Mouse (Mus musculus) heart, adult 11 months (tissue): ENCODE measurements around the gene Mdk.

Source experiments
- DNase-seq: peaks from one replicate; pipeline ENCODE4 v3.0.0; 2022

Gene Mdk

DNA sequence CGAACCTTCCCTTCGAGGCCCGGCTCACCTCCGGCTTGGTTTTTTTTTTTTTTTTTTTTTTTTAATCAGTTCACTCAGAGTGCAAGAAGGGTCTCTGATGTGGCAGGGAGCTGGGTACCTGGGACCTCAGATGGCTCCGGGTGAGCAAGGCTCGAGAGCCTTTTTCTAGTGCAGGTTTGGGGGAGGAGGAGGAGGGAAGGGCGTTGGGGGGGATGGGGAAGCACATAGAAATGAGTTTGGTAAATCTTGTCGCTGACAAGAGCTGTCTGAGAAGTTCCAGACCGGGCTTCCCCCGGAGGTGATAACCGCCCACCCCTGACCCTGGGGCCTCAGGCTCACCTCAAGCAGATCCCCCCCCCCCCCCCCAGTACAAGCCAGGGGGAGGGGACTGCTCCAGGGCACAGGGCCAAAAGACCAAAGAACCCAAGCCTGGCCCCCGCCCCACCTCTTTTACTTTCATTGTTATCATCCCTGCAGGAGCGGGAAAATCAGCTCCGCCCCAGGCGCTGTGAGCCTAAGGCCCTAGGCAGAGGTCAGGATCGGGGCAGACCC is at the start of gene Mdk:
Mdk (minus strand) TSS at position 138 of the 552 bp plus-strand sequence.
- no peak for DNase-seq

- DNase-seq, result peak; percentile 81
Measured at GRCm38 (mm10) chr2:91980830-91981229, 48.7 kb upstream of the Mdk start.

GRCm38 (mm10) chr2:91980245-91980644 is 48.1 kb upstream of the Mdk start:
- peak; percentile 73 for DNase-seq

DNA sequence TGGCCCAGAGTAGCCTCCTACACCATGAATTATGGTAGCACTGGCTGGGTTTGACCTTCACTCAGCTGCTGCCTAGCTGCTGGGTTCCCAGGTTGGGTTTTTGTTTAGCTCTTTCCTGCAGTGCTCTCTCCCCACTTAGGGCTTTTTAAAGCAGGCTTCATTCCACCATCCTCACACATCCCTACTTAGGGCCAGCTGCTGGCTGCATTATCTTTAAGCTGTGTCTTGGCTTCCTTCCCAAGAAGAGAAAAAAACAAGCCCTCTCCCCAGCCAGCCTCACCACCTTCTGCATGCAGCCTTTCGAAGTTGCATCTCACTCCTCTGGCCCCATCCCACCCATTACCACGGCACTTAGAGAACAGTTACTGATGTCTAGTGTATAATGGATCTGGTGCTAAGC is 46.5 kb upstream of the Mdk start:
- no peak for DNase-seq

DNA sequence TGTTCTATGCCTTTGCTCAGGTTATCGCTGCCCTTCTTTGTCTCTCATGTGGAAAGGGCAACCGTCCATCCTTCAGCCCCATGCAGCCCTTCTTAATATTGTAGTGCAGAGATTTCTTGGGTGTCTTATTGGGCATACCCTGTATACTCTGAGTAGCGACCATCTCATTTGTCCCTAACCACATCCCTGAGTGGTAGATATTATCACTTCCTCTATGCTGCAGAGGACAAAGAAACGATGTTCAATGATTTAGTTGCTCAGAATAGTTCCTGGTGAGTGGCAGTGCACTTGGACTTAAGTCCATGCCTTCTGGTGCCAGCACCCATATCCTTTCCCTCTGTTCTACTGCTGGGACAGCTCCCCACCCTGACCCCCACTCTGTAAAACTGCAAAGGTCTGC is 45.9 kb upstream of the Mdk start:
- no peak for DNase-seq

DNA sequence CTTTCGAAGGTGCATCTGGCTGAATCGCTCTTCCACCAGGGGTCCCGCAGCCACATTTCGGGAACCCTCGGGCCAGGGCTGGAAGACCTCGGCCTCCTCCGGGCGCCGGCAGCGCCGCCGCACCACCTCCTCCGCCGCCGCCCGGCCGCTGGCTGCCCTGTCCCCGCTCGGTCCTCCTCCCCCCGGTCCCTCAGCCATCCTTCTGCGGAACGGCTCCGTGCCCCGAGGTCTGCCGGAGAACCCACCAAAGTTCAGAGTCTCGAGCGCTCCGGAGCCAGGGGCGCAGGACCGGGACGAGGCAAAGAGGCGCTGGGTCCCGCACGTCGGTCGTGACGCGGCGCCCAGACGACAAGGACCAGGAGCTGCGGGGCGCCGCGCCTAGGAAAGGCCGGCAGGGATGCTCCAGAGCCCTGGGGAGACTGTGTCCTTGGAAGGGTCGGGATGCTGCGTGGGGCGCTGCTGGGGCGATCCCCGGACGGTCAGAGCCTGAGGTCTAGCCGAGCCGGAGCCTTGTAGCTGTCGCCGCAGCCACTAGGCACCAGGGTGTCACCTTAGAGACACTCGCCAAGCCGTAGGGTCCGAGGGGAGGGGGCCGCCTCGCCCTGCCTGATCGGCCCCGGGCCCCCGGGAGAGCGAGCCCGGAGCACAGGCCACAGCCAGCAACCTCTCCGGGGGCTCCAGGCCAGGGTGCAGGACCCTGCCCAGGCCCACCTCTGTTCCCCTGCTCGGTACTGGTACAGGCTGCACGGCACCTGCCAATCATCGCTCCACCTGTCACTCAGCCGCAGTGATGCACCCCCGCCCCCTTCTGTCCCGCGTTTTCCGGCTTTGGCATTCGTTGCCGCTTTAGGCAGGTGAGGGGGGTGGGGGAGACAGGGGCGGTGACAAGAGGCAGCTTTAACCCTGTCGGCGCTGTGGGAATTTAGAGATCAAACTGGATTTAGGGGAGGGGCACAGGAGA is 43.8 kb upstream of the Mdk start, which contains the start of gene Dgkz:
Dgkz (minus strand) TSS at position 284 of the 961 bp plus-strand sequence.
- DNase-seq, result peak; percentile 91

GRCm38 (mm10) chr2:91973416-91974135 is 41.5 kb upstream of the Mdk start:
- DNase-seq, result peak; percentile 84

DNA sequence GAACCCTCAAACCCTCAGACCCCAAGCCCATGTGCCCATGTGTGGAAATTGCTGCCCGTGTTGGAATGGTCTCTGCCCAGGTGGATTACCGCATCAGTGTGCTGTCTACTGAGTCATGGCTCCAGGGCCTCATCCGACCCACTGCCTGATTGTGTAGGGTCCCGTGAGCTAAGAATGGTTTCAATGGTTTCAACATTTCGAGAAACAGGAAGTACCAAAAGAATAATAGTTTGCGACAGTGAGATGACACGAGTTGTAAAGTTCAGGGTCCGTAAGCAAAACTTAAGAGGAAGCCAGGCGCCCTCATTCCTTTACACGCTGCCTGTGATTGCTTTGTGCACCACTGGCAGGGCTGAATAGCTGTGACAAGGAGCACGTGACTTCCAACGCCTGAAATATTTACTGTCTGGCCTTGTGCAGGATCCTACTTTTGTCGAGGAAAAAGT is 40.0 kb upstream of the Mdk start:
- peak; percentile 94 for DNase-seq

DNA sequence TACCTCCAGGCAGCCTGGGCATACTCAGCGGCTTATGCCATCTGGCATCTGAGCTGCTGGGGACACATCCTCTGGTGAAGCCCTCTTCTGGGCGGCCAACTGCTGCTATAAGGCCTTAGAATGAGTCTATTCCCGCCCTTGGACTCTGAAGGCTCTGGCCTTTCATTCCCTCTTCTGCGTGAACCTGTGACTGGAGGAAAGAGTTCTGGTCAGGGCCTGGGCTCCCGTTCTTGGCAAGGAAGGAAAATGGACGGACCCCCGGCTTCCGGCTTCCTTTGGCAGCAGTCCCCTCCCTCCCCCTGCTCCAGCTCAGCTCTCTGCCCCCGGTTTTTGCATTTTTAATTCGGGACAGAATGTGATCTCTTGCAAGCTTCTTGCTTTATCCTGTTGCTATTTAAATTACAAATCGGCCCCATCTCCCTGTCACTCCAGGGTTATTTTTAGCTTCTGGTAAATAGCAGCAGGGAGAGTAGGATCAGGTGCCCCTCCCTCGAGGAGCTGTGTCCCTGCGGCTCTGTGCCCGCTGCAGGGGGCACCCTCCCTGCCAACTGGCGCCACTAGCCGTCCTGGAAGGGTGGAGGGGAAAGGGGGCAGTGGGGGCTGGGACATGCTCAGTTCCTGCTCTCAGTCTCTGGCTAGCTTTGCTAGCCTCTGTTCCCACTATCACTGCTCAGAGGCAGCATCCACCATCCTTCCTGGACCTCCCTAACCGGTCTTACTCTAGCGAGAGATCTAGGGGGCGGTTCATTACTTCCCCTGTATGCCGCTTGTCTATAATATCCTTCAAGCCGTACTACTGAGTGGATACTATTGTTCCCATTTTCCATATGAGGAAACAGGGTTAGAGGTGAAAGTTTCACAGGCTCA is 39.4 kb upstream of the Mdk start:
- peak; percentile 98 for DNase-seq

DNA sequence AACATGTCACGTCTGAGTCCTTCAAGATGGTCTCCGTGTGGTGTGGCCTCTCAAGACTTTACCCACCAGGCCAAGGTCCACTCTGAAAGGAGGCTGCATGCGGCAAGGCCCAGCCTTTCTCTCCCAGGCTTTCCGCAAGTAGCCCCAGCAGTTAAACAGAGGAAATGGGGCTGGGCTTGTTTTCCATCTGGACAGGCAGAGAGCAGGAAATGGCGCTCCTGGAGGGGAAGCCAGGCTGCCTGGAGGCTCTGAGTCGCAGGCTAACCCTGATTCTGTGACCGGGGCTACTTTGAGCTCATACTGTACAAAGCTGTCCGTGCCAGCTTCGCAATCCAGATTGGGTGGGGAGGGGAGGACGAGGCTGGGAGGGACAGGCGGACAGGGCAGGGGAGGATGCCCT is 35.9 kb upstream of the Mdk start:
- peak; percentile 98 for DNase-seq

DNA sequence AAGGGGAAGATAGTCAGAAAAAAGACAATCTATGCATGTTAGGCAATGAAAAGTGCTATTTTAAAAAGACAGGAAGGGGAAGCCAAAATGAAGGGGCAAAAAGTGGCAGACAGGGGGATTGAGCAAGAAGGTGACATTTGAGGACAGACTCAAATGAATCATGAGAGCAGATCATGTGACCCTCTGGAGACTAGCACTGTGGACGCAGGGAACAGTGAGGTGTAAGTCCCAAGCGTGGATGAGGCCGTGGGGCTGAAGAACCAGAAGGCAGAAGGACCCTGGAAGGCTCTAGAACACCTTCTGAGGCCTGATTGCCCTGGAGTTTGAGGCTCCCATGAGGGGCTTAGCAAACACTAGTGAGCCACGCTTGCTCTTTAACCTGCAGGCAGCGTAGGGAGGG is 34.3 kb upstream of the Mdk start:
- DNase-seq, result peak; percentile 92

- DNase-seq, result peak; percentile 99
Measured at GRCm38 (mm10) chr2:91965417-91965816, 33.3 kb upstream of the Mdk start.

DNA sequence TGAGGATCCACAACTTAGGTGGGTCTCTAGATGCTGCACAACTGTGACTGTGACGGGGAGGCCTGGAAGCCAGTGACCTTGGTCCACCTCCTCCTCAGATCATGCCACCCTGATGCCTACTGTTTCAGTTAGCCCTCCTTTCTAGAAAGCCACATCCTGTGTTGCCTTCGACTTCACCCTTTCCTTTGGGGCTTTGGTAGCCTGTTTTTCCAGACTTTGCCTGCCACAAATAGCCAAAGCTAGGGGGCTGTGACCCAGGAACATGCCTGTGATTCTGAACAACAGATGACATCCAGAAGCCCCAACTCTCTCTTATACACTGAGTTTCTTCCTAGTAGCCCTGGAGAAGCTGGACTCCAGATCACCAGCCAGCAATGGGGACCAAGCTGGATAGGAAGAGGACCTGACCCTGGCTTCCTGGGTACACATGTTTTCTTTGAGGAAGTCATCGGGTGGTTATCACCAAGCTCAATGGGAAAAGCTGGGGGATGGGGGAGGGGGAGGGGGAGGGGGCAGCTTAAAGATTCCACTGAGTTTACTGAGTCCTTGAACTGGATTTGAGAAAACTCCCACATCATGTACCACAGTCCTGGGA is 32.6 kb upstream of the Mdk start:
- peak; percentile 94 for DNase-seq

DNA sequence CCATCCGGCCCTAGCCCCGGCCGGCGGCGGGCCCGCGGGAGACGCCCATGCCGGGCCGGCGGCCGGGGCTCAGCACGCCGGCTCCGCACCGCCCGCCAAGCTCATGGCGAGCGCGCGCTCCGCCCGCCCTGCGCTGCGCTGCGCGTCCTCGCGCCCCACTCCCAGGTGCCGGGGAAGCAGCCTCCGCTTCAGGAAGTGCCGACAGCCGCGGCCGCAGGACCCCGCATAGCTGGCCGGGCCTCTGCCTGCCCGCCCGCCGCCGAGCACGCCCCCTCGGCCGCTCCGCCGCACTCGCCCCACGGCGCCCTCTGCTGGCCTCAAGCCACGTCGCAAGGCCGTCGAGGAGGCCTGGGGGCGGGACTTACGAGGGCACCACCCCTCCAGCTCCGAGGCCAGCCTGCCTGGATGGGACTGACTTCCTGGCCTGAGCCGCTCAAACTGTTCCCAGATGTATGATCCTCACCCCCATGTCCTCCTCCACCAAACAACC is 31.4 kb upstream of the Mdk start:
- peak; percentile 100 for DNase-seq

GRCm38 (mm10) chr2:91962864-91963401 is 30.8 kb upstream of the Mdk start:
- DNase-seq, result peak; percentile 95

GRCm38 (mm10) chr2:91961901-91962761 is 30.0 kb upstream of the Mdk start:
- peak; percentile 92 for DNase-seq

DNA sequence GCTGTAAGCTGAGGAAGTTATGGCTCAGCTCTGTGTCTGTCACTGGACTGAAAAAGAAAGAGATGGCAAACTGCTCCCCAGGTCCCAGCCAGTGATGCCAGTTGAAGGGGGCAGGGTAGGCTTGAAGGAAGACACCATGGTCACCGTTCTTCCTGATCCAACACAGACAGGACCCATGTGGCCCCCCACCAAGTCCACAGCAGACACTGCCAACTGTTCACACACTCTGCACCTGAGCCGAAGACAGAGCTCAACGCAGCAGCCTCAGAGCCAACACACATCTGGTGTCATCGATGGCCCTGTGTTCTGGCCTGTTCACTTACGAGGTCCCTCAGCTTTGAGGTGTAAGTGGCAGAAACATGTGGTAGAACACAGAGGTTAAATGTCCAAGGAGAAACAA is 28.4 kb upstream of the Mdk start:
- DNase-seq, result peak; percentile 87

DNA sequence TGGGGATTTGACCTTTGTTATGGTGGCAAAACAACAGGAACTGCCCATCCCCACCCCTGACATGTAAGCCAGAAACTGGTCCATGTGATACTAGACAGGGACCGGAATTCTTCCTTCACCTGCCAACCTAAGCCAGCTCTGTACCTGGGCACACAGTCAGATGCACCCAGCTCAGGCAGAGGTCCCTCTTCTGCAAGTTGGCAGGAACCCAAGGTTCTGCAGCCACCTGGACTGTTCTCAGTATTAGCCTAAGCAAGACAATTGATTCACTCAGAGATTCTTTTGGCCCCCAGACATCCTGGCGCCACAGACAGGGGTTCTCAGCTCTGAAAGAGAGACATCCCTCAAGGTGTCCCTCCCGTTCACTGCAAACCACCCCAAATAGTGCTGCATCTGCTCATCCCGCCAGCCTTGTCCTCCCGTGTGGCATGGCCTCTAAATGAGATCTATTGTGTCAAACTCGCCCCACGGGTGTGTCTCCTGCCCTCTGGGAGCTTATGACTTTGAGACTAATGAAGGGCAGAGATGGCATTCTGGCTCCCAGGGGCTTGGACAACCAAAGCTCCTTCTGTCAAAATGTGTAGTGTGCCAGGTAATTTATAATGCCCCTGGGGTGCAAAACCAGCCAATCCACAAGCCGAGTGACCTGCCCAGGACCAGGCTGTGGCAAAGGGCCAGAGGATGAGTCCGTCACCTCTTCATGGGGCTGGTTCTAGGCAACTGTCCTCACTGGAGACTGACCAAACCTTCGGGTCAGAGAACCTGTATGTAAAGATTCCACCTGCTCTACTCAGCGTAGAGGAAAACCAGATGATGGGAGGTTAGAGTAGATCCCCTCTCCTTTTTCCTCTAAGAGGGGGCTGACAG is 27.7 kb upstream of the Mdk start:
- DNase-seq, result peak; percentile 92

DNA sequence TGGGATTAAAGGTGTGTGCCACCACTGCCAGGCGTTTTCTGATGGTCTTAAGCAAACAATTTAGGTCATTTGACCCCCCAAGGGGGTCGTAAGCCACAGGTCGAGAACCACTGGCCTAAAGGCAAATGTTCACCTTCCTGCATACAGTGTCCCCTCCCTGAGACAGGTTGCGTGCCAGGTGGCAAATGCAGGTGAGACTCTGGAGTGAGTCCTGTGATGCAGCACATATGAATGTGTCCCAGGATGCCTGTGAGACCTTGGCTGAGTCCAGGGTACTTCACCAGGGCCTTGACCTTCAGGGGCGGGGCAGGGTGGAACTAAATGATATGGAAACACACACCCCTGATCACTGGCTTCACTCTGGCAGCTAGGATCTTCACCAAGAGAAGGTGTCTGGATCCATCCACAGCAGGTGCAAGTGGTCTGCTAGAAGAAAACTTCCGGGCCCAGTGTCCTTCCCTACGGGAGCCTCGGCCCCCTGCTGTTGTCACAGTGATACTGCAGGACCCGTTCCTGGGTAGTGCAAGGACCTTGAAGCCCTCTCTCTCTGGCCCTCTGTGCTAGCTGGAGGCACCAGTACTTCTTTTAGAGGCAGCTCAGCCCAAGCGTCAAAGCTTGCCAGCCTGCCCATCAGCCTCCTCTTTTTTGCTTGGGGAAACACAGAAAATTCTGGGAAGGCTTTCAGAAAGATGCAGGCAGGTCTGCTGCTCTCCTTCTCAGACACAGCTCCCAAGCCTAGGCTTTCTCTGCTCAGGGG is 26.8 kb upstream of the Mdk start:
- DNase-seq, result peak; percentile 94
